Mouse (Mus musculus): ENCODE measurements at regions not wholly inside any gene's neighbourhood (a gene's known extent, or its start where the extent isn't known, plus 50 kb on each side); places are given as distances from the start of the nearest gene placed in this dataset.
"Not testable (repeated sequence)": the region's sequence is repeated elsewhere in the genome, so short reads cannot be mapped to it uniquely, and the experiment has no call there.

DNA sequence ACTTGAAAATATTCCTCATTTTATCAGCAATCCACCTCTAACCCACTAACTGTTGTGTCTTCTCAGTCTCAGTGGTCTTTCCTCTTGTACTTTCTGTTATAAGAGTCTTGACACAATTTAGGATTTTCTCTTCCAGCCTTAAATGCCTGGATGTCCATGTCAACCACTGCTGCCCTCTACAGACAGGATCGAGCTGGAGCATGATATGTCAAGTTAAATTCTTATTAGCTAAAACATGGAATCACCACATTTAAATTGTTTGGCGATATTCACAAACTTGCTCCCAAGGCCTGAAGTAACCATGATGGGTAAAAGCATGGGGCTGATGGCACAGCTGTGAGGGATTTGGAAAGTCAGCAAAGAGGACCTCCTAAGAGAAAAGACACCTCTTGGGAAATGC is 159.6 kb downstream of the H60c start:
- peaks cover 60% of the 10 kb centered on the region for H3K9me3 ChIP-seq (replicated peaks)
- not testable (repeated sequence) for H3K4me2 ChIP-seq; ATAC-seq; H3K27ac ChIP-seq; H3K9ac ChIP-seq; H3K27me3 ChIP-seq; H3K4me3 ChIP-seq; H3K4me1 ChIP-seq; H3K36me3 ChIP-seq (ENCODE audit: poor library complexity, severe bottlenecking)
- WGBS = 89% methylated on average over 2 of the region's 2 CpGs

All from forebrain, embryonic 13.5 days (tissue).